Mouse (Mus musculus) urinary bladder, postnatal 10 days (tissue): Measurements from ENCODE around the gene Lamtor3.
"Not testable (repeated sequence)": the region's sequence is repeated elsewhere in the genome, so short reads cannot be mapped to it uniquely, and the experiment has no call there.

Experiments used
- DNase-seq: peaks from one replicate; pipeline ENCODE4 v3.0.0; 2022; ENCODE audit warnings: low spot score

Gene Lamtor3

GRCm38 (mm10) chr3:137963508-137963907 is 45.2 kb downstream of the Lamtor3 start:
- no peak for DNase-seq

GRCm38 (mm10) chr3:137964014-137964413 is 45.7 kb downstream of the Lamtor3 start:
- DNase-seq, result not testable (repeated sequence)

GRCm38 (mm10) chr3:137968105-137968819 is 50.0 kb downstream of the Lamtor3 start:
- no peak for DNase-seq

- DNase-seq, result no peak
Measured at GRCm38 (mm10) chr3:137968820-137969486, 50.6 kb downstream of the Lamtor3 start.

- no peak for DNase-seq
Measured at GRCm38 (mm10) chr3:137969951-137970350, 51.6 kb downstream of the Lamtor3 start.

GRCm38 (mm10) chr3:137972224-137972623 is 53.9 kb downstream of the Lamtor3 start:
- no peak for DNase-seq

GRCm38 (mm10) chr3:137972989-137973388 is 54.7 kb downstream of the Lamtor3 start:
- DNase-seq, result no peak

- DNase-seq, result no peak
Measured at GRCm38 (mm10) chr3:137974306-137974705, 56.0 kb downstream of the Lamtor3 start.

- DNase-seq, result no peak
Measured at GRCm38 (mm10) chr3:137975435-137975834, 57.1 kb downstream of the Lamtor3 start.

- DNase-seq, result no peak
Measured at GRCm38 (mm10) chr3:137975856-137976423, 57.6 kb downstream of the Lamtor3 start.

GRCm38 (mm10) chr3:137976943-137977628 is 58.8 kb downstream of the Lamtor3 start:
- DNase-seq, result no peak

- no peak for DNase-seq
Measured at GRCm38 (mm10) chr3:137977629-137978041, 59.3 kb downstream of the Lamtor3 start.

GRCm38 (mm10) chr3:137978233-137978632 is 59.9 kb downstream of the Lamtor3 start:
- no peak for DNase-seq
